Comparison of ENCODE assay signal across 12 mouse cellular contexts in genomic region chr9:79944872-79945271, GRCm38 (mm10).
"Had no signal": no experiment of that assay in that cellular context is flagged by ENCODE, and none has a peak within 500 bp of the region (broad histone marks: within the 10 kb centered on the region; RNA-seq: fewer than 3 reads in every experiment).

No protein-coding gene starts in this region.

- H3K9ac ChIP-seq: liver, embryonic 15.5 days; neural tube, embryonic 12.5 days had no signal

- H3K27me3 ChIP-seq: liver, embryonic 15.5 days; neural tube, embryonic 12.5 days had no signal

- H3K4me2 ChIP-seq: liver, embryonic 11.5 days; liver, embryonic 15.5 days; neural tube, embryonic 12.5 days had no signal

- H3K9me3 ChIP-seq: limb, embryonic 10.5 days; liver, embryonic 15.5 days; neural tube, embryonic 12.5 days had no signal

- DNase-seq: kidney, adult 8-10 months; kidney, postnatal 25 days; midbrain, embryonic 14.5 days; retina, postnatal 1 day; right cerebral cortex, postnatal 4 days; thymus, adult 18-20 months; thymus, postnatal 14 days had no signal

- H3K27ac ChIP-seq: left cerebral cortex, adult 2 months; limb, embryonic 10.5 days; liver, embryonic 15.5 days; neural tube, embryonic 12.5 days had no signal

- H3K36me3 ChIP-seq: limb, embryonic 10.5 days; liver, embryonic 15.5 days; neural tube, embryonic 12.5 days had no signal

- H3K4me3 ChIP-seq: left cerebral cortex, adult 2 months; limb, embryonic 10.5 days; liver, embryonic 15.5 days; neural tube, embryonic 12.5 days had no signal

- H3K4me1 ChIP-seq: neural tube, embryonic 12.5 days had no signal
